Mouse (Mus musculus) spleen, embryonic (tissue): ENCODE measurements around the gene Hist1h2bb.
"Not testable (repeated sequence)": the region's sequence is repeated elsewhere in the genome, so short reads cannot be mapped to it uniquely, and the experiment has no call there.

Experiments
- CTCF ChIA-PET: fragments of 350-600 bp; sonication (Branson Sonifier 250); formaldehyde crosslinking; loops from one replicate; lab custom pipeline; 2022; lab: Charles Lee

The Hist1h2bb gene

DNA sequence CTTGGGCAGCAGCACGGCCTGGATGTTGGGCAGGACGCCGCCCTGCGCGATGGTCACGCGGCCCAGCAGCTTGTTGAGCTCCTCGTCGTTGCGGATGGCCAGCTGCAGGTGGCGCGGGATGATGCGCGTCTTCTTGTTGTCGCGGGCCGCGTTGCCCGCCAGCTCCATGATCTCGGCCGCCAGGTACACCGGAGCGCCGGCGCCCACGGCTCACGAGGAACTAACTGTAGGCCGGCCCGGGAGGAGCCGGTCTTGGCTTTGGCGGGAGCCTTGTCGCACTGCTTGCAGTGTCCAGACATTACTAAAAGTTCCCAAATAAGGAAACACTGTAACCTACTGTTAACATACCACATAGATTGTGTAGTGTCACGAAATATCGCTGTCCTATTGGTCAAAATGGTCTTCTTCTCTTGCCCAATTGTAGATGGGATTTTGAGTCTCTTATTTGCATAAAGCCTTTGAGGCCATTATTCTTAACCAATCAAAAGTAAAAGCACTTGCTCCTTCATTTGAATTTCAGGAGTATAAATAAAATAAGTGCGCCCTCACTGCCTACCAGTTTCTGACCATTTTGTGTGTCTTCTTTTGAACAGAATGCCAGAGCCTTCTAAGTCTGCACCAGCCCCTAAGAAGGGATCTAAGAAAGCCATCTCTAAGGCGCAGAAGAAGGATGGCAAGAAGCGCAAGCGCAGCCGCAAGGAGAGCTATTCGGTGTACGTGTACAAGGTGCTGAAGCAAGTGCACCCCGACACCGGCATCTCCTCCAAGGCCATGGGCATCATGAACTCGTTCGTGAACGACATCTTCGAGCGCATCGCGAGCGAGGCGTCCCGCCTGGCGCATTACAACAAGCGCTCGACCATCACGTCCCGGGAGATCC is at the start of gene Hist1h2bb:
Gene Hist1h2bb (plus strand): TSS at position 534 of the 880 bp plus-strand sequence.
- CTCF ChIA-PET = not testable (repeated sequence)

DNA sequence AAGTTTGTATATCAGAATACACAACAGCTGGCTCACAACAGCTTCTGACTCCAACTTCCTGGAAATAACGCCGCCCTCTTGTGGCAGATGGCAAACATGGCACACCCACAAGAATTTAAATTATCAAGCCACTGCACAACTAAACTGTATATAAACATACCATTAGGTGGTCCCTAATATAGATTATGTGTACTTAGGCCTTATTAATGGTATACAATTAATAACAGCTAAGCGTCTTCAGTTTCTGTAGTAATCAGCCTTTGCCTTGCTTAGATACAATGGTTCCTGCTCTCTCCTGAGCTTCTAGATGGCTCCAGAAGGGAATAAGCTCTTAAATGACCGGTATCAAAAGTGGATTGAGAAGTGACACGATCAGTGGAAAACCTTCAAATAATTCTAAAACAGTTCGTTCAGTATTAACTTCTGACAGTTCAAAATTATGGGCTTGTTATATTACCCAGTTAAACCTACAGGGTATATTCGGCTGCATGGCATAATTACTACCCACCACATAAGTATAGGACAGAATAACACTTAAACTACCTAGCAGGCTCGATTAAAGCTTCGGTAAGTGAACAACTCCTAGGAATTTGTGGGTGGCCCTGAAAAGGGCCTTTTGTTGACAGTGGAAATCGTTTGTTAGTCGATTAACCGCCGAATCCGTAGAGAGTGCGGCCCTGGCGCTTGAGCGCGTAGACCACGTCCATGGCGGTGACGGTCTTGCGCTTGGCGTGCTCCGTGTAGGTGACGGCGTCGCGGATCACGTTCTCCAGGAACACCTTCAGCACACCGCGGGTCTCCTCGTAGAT is 48.8 kb upstream of the Hist1h2bb start:
- CTCF ChIA-PET = interaction anchor here (0.6 to 1.5 kb wide), 6 partner anchors 8 to 71 kb away, joined by 3 to 6 read pairs (median 5); partner anchors contain the start of gene Hist1h2ac

DNA sequence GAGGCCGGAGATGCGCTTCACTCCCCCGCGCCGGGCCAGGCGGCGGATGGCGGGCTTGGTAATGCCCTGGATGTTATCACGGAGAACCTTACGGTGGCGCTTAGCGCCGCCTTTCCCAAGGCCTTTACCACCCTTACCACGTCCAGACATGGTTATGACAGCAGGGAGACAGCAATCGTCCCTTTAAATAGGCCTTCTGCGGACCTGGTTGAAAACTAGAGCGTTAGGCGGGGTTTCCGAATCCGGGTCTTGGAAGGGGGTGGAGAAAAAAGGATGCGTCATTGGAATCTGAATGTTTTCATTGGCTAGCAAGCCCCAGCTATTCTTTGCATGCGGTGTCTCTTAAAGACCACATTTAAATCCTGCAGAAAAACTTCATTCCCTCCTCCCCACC is 48.2 kb upstream of the Hist1h2bb start, which contains the start of gene Hist1h4c:
Gene Hist1h4c (minus strand): TSS at position 155 of the 394 bp plus-strand sequence.
- CTCF ChIA-PET = interaction anchor here (1.2 to 1.5 kb wide), 3 partner anchors 10 to 15 kb away, joined by 5 to 6 read pairs (median 5); partner anchors contain the start of gene Hist1h2ac

DNA sequence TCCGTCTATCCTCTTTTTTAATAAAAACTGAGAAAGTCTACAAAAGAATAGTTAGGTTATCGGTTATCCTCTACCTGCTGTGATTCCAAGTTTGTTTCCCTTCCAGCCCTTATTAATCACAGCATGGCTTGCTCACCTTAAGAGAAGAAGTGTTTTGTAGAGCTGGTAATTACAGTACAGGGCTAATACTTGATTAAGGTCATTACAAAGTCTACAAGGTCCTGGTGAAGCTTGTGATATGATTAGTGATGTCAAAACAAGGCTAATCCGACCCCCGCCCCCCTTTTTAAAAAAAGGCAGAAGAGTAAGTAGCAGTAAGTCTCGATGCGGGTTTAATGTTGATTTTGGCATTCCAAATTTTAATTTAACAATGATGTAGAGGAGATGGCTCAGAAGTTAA is 47.5 kb upstream of the Hist1h2bb start:
- CTCF ChIA-PET = no interaction called here

DNA sequence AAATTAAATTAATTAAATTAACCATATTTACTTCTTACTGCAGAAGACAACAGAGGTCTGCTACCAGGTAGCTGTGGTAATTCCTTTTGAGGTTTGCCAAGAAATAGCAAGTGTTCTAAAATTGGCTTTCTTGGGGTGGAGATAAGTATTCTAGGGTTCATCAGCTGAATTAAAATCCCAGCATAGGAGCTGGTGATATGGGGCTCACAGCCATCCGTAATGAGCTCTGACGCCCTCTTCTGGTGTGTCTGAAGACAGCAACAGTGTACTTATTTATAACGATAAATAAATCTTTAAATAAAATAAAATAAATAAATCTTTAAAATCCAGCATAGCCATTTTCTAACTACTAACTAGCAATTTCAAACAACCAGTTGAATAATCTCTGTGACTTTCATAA is 46.8 kb upstream of the Hist1h2bb start:
- CTCF ChIA-PET = interaction anchor here (0.8 to 1.1 kb wide), 2 partner anchors 35 to 40 kb away, joined by 4 to 5 read pairs; no protein-coding TSS in a partner anchor

DNA sequence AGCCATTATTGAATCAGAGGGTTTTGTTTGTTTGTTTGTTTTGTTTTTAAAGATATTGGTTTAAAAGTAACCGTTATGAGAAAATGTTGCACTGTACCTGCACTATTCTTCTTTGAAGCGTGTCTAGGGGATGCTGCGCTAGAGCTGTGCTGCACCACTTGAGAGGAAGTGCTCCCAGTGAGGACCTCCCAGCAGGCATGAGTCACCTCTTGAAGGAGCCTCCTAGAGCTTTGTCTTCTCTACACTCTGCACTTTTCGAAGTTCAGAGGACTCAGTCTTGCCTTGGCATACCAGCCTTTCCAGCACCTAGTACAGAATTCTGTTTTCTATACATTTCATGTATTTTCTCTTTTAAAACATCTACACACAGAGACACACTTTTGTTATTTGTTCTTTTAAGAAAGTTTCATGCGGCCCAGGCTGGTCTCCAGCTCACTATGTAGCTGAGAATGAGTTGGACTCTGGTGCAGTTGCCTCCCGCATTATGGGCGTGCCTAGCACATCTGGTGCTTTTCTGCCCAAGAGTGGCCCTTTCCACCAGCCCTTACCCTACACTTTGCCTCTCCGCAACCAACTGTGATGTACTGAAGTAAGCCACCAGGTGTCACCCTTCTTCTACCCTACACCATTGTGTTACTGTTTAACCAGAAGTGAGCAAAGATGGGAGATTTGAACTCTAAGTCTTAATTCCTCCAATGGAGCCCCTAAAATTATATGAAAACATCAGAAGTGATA is 45.6 kb upstream of the Hist1h2bb start:
- CTCF ChIA-PET = interaction anchor here (0.6 to 1.2 kb wide), 5 partner anchors 20 to 81 kb away, joined by 4 to 7 read pairs (median 5); no protein-coding TSS in a partner anchor

DNA sequence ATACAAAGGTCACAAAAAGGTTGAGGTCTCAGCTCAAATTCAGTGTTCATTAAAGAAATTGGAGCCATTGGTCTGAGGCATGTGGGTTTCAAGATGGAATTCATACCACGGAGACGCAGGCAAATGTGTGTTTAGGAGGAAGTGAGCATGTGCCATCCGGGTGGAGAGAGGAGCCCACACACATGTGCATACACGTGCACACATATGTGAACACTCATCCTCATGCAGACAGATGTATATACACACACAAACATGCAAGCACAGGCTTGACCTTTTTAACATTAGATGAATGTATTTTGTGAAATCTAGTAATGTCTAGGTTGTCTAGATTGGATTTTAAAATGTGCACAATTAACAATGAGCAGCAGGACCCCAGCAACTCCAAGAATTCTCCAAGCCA is 44.3 kb upstream of the Hist1h2bb start:
- CTCF ChIA-PET = interaction anchor here (0.7 to 1.1 kb wide), 3 partner anchors 30 to 33 kb away, joined by 3 to 27 read pairs (median 4); no protein-coding TSS in a partner anchor

DNA sequence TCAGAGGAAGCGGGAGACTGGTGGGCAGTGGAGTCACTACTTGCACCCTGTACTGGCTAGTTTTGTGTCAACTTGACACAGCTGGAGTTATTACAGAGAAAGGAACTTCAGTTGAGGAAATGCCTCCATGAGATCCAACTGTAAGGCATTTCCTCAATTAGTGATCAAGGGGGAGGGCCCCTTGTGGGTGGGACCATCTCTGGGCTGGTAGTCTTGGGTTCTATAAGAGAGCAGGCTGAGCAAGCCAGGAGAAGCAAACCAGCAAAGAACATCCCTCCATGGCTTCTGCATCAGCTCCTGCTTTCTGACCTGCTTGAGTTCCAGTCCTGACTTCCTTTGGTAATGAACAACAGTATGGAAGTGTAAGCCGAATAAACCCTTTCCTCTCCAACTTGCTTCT is 43.7 kb upstream of the Hist1h2bb start:
- CTCF ChIA-PET = interaction anchor here (0.9 kb wide), 1 partner anchor 33 kb away, joined by 4 read pairs; no protein-coding TSS in a partner anchor

DNA sequence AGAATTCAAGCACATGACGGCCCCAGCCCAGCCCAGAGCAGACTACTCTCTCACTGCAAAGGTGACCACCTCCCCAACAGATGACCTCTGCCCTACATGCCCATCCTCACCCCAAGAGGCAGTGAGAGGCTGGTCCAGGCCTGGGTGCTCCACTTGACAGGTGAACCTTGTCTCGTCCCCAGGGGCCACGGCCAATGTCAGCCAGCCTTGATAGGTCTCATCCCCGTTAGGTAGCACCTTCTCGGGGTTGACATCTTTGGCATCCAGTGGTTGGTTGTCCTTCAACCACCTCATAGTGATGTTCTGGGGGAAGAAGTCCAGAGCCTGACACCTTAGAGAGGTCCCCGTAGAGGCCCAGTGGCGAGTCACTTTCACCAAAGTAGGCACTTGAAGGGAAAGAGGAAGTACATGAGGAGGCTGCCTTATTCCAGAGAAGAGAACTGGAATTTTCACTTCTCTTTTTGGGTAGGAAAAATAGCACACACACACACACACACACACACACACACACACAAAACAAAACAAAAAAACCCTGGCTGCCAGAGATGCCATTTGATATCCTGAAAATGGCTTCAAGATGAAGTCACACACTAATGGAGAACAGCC is 40.7 kb upstream of the Hist1h2bb start:
- CTCF ChIA-PET = no interaction called here

DNA sequence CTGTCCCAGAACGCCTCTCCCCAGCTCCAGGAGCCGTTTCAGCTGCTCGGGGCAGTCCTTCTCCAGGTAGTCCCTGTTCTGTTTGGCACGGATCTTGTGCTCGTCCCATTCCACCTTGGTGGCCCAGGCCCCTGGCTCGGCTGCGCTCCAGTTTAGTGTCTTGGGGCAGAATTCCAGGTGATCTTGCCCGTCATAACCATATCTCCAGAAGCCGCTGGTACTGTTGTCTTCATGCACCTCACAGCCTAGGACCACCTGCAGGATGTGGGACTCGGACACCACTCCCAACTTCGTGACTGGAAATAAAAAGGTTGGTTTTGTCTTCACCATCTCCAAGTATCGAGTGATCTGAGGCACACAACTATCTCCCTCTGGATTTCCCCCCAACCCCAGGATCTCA is 39.8 kb upstream of the Hist1h2bb start:
- CTCF ChIA-PET = no interaction called here

DNA sequence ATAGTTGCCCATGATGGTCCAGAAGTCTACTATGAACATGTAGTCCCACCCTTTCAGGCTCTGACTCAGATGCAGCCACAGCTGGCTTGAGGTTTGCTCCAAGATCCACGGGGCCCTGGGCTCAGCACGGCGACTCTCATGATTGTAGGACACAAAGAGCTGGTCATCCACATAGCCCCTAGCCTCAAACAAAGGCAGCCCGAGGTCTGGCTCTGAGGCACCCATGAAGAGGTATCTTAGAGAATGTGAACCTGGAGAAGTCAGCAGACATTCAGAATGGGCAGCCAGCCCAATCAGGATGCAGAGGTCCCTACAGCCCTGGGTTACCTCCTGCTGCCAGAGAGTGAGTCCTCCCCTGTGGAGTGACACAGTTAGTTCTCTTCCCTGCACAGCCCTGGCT is 38.5 kb upstream of the Hist1h2bb start:
- CTCF ChIA-PET = interaction anchor here (0.9 kb wide), 1 partner anchor 24 kb away, joined by 3 read pairs; no protein-coding TSS in a partner anchor

DNA sequence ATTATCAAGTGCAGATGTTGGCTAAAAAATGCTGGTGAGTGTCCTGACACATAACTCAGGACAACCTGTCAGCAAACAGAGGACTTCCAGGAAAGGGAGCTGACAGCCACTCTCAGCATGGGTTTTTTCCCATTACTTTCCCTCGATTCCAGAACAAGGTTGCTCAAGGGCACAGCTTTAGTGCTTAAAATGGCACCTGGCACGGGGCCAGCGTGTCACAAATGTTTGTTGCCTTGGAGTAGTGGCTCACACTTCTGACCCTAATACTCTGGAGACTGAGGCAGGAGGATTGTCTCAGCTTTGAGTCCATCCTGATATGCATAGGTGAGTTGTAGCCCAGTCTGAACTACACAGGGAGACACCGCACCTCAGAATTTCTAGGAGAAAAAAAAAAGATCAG is 37.9 kb upstream of the Hist1h2bb start:
- CTCF ChIA-PET = interaction anchor here (0.9 kb wide), 1 partner anchor 24 kb away, joined by 3 read pairs; no protein-coding TSS in a partner anchor

DNA sequence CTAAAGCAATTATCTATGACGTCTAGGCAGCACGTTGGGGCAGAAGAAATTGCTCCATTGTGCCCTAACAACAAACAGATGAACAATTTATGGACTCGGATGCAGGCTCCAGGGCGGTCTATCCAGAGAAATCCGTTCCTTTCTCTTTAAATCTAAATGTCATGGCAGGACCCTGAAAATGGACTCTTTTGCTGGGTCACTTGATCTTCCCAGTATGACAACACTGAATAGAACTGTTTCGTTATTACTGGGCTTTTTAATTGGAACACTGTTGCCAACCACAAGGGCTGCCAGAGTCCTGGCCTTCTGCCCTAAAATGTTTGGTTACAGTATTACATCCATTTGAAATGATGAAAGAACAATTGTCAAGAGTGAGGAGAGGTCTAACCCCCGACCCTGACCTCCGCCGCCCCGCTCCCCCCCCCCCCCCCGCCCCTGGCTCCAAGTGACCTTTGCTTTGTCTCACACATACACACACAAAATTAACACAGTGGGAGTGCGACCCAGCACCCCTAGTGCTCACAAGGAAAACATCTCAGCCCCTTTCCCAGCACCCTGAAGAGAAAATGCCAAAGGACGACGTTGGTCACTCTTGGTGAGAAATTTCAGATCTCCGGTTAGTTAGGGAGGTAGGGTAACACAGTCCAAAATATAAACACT is 36.7 kb upstream of the Hist1h2bb start:
- CTCF ChIA-PET = no interaction called here

DNA sequence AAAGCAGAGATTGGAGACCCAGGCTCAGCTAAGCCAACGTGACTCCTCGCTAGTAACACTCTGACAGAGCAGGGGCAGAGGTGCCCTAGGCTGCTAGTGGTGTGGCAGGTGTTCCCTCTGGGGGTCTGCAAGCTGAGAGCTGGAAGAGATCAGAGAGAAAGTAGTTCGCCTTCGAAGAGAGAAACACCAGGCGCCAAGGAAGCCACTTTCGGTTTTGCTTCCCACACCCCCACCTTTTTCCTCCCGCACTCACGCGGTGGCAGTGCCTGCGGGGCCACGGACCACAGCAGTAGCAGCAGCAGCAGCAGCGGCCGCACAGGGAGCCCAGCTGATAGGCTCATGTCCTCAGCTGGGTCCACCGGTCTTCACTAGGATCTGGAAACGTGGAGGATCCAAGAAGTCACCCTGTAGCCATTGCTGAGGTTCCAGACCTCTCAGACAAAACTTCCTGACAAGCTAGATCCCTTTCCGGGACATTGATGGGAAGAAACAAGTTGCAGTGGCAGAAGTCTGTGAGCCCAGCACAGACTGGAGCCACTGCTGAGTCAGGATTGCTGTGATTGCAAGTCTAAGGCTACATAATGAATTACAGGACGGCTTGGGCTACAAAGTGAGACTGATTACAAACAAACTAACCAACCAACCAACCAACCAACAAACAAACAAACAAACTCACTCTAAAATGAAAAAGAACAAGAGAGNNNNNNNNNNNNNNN is 36.0 kb upstream of the Hist1h2bb start, which contains the start of gene Hfe:
Gene Hfe (minus strand): TSS at position 481 of the 716 bp plus-strand sequence.
- CTCF ChIA-PET = interaction anchor here (0.6 kb wide), 1 partner anchor 746 kb away, joined by 3 read pairs; no protein-coding TSS in a partner anchor

DNA sequence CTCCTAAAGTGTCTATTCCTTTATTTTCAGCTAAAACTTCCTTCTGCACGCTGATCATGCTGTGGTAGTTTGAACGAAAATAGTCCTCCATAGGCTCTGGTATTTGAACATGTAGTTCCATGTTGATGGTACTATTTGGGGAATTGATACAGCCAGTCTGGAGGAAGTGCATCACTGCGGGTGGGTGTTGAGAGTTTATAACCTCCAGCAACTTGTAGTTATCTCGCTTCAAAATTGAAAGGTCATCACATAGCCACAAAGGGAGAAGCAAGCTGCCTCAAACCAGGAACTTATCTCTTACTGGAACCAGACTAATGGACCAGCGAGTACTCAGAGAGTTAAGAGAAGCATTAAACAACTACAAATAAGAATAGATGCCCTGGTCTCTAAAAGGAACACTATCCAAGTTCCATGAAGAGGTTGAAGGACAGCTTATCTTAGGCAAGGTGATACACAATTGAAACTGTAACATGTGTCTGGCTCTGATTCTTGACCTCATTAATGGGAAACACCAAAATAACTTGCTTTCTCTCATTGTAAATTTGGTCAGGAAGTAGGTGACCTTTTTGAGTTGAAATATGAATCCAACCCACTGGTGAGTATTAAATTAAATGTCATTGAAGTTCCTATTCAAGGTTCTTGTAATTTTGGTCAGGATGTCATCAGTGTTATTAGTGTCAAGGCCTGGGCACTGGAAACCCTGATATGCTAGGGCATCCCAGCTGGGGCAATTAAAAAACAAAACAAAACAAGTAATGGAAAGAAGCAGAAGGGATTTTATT is 30.1 kb upstream of the Hist1h2bb start:
- CTCF ChIA-PET = no interaction called here

DNA sequence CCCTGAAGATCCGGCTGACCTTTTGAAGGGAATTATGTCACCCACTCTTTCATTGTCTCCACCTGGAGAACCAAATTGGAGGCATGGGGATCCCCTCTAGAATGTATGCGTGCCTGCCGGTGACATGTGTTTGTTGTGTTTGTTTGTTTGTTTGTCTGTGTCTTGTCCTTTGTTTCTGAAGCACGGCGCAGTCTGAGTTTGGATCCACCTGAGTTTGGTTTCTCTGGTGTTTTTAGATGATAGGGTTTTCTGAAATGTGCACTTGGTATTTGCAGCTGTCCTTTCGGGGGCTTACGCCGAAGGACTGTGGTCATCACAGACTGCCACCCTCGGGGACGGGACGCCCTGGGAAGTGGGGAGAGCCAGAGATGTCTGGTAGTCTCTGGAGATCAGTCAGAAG is 29.4 kb upstream of the Hist1h2bb start:
- CTCF ChIA-PET = interaction anchor here (0.6 kb wide), 1 partner anchor 125 kb away, joined by 6 read pairs; no protein-coding TSS in a partner anchor

DNA sequence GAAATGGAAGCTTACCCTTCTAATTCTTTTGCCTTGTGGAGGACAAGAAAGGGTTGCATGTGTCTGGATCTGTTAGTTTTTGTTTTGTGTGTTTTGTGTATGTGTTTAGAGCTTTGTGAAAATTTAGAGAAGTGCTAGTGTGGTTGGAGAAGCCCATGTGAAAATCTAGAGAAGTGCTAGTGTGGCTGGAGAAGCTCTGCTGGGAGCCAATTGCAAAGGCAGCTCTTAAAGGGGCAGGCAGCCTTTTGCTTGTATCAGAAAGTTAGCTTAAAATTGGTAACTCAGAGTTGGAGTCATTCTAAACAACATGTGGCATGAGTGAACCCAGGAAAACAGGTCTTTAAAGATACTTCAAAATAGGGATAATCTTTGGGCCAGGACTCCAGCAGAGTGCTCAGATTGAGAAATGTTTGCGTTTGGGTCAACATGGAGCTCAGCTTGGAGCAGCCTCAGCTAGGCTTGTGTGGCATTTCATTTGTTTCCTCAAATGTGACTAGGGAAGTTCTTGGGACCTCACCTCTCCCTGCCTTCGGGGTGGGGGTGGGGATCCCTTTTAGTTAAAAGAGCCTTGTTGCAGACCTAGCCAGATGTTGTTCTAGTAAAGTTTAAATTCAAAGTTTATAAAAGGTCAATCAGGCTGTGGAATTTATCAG is 28.8 kb upstream of the Hist1h2bb start:
- CTCF ChIA-PET = interaction anchor here (0.6 kb wide), 1 partner anchor 125 kb away, joined by 6 read pairs; no protein-coding TSS in a partner anchor
